Mouse (Mus musculus) cerebellum, adult 2 months (tissue): ENCODE data around the gene Pmm1.
"Not testable (repeated sequence)": the region's sequence is repeated elsewhere in the genome, so short reads cannot be mapped to it uniquely, and the experiment has no call there.

Experiments used
- CTCF ChIP-seq: fragments of 200-500 bp; IDR thresholded peaks from 2 replicates; pipeline ENCODE4 v1.5.1; 2011; ENCODE audit warnings: low read depth, mild to moderate bottlenecking, control low read depth, low read length, moderate library complexity, borderline replicate concordance; ENCODE audit not compliant: insufficient read depth
- POLR2A ChIP-seq: fragments of 200-500 bp; IDR thresholded peaks from 2 replicates; pipeline ENCODE4 v1.6.1; 2011; ENCODE audit warnings: low read length, control low read depth, borderline replicate concordance; ENCODE audit not compliant: insufficient read depth

DNA sequence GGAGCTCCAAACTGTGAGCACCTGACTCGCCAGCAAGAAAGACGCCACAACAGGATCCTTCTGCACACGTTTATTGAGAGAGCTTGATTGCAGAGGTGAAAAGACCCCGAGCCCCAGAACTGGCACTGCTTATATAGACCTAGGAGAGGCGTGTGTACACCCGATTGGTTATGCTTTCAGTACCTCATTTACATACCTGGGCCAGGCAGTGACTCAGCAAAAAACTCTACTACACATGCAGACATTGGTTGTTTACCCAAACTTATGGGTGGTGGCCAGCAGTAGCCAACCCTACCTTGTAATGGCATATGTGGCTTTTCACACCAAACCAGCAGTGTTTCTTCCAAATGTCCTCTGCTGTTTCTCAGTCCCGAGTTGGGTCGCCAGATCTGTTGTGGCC, 14.4 kb upstream of the Pmm1 start:
- not testable (repeated sequence) for TF ChIP-seq CTCF, POLR2A
